Mouse (Mus musculus): ENCODE results near the gene Ppp1r13l.

- TF ChIP-seq POLR2A (IDR thresholded peaks at IDR 0.05; ENCODE audit: extremely low read depth, insufficient read depth, low read length) (no peak), CTCF (IDR thresholded peaks at IDR 0.05; ENCODE audit: extremely low read depth, insufficient read depth, low read length) (peak; percentile 94)
Observed at GRCm38 (mm10) chr7:19405417-19405816, 45.9 kb downstream of the Ppp1r13l start.

Measured in cortical plate, adult 2 months (tissue).